Comparison of ENCODE assay signal across 22 mouse cellular contexts in the genomic region with DNA sequence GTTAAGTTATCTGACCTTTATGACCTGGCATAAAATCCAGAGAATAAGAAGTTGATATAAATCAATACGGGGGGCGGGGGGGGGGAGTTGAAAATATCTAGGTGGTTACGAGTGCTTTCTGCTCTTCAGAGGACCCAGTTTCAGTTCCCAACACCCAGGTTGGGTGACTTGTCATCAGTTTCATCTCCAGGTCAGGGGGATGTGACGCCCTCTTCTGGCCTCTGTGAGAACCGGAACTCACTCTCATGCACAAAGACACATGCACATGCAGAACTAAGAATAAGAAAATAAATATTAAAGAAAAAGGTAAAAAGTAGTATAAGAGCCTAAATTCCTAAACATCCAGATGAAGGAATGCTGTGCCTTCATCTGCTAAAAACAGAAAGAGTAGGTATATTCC.
DNase-seq lines count a peak whose midpoint lies in the region; ATAC-seq and TF ChIP-seq lines count a peak whose summit lies in the region.
"Had no signal": no experiment of that assay in that cellular context is flagged by ENCODE, and none has a peak within 500 bp of the region (broad histone marks: within the 10 kb centered on the region; RNA-seq: fewer than 3 reads in every experiment).

No protein-coding gene starts in this region.

- dilution Hi-C loops in CH12.LX (cut with MboI; ENCODE audit: extremely low pct_ligation_motif_present, extremely low pct_unique_long_range_greater_than_20kb, low sequenced_read_pairs) = no loop called here

- TF ChIP-seq CTCF in liver, embryonic 14.5 days (IDR thresholded peaks at IDR 0.05; ENCODE audit: low read depth) = peak; percentile 48
- TF ChIP-seq CTCF in CH12.LX (conservative IDR thresholded peaks at IDR 0.05 in 1 of 2, IDR thresholded peaks at IDR 0.05 in 1 of 2; ENCODE audit: low read depth in 2 of 2, low read length in 2 of 2) = peak in 1 of 2 experiments; percentile 38; a peak in 2 of 4 replicates

- no peaks in the 10 kb centered on the region for H3K36me3 ChIP-seq in liver, embryonic 14.5 days (replicated peaks; ENCODE audit: control insufficient read depth, insufficient read depth, low read depth)
- H3K36me3 ChIP-seq in liver, embryonic 12.5 days = no peaks in the 10 kb centered on the region
- H3K36me3 ChIP-seq in CH12.LX (replicated peaks in 1 of 2; ENCODE audit: control insufficient read depth in 1 of 2, insufficient read depth in 1 of 2, low read length in 1 of 2) (no peaks in the 10 kb centered on the region), ES-E14 (ENCODE audit: control insufficient read depth, insufficient read depth, low read length, poor library complexity, severe bottlenecking) (no peaks in the 10 kb centered on the region), macrophage (ENCODE audit: inconsistent target) (no peaks in the 10 kb centered on the region)
- H3K36me3 ChIP-seq: forebrain, embryonic 10.5 days; heart, embryonic 13.5 days; limb, embryonic 15.5 days; neural tube, embryonic 15.5 days had no signal

- ATAC-seq in liver, embryonic 14.5 days (ENCODE audit: insufficient read depth) = no peak
- ATAC-seq in liver, embryonic 12.5 days = no peak
- ATAC-seq: activated CD4-positive, CD25-positive, alpha-beta regulatory T cell, adult 4 months; forebrain, postnatal 0 days; midbrain, embryonic 16.5 days had no signal

- H3K4me2 ChIP-seq in liver, embryonic 14.5 days (ENCODE audit: low read depth) = no peak overlapping the region
- H3K4me2 ChIP-seq in liver, embryonic 12.5 days = no peak overlapping the region
- H3K4me2 ChIP-seq in CH12.LX (ENCODE audit: insufficient read depth, low read depth, poor library complexity, severe bottlenecking) = no peak overlapping the region
- H3K4me2 ChIP-seq: heart, embryonic 13.5 days; hindbrain, embryonic 14.5 days; limb, embryonic 15.5 days; neural tube, embryonic 15.5 days had no signal

- WGBS in liver, embryonic 14.5 days (ENCODE audit: insufficient replicate concordance) = 82% methylated on average over 5 of the region's 5 CpGs
- WGBS in liver, embryonic 12.5 days (ENCODE audit: insufficient replicate concordance) = 84% methylated on average over 5 of the region's 5 CpGs
- 93% methylated on average over 5 of the region's 5 CpGs for WGBS in macrophage (ENCODE audit: missing documents)

- no peak overlapping the region for H3K4me3 ChIP-seq in liver, embryonic 14.5 days (ENCODE audit: insufficient read depth in 1 of 2, low read depth in 2 of 2, low read length in 2 of 2)
- H3K4me3 ChIP-seq in liver, embryonic 12.5 days = no peak overlapping the region
- H3K4me3 ChIP-seq in CH12.LX (replicated peaks in 1 of 3; ENCODE audit: low read depth in 2 of 3, low read length in 2 of 3, poor library complexity in 1 of 3) = no peak overlapping the region
- no peak overlapping the region for H3K4me3 ChIP-seq in ES-E14 (ENCODE audit: insufficient read depth in 1 of 2, low read depth in 1 of 2, low read length in 2 of 2, poor library complexity in 1 of 2, severe bottlenecking in 1 of 2)
- H3K4me3 ChIP-seq in macrophage (ENCODE audit: inconsistent target) = no peak overlapping the region
- H3K4me3 ChIP-seq: forebrain, embryonic 10.5 days; heart, embryonic 13.5 days; limb, embryonic 15.5 days; megakaryocyte, embryonic 14.5 days; neural tube, embryonic 15.5 days had no signal

- no peak overlapping the region for H3K9ac ChIP-seq in liver, embryonic 14.5 days (replicated peaks)
- H3K9ac ChIP-seq in liver, embryonic 12.5 days = no peak overlapping the region
- H3K9ac ChIP-seq in CH12.LX (ENCODE audit: insufficient read depth, low read depth) = no peak overlapping the region
- no peak overlapping the region for H3K9ac ChIP-seq in ES-E14 (ENCODE audit: insufficient read depth, low read depth, low read length, poor library complexity, severe bottlenecking)
- H3K9ac ChIP-seq: forebrain, postnatal 0 days; heart, embryonic 13.5 days; hindbrain, embryonic 14.5 days; limb, embryonic 15.5 days; neural tube, embryonic 15.5 days had no signal

- no peaks in the 10 kb centered on the region for H3K4me1 ChIP-seq in liver, embryonic 14.5 days (replicated peaks; ENCODE audit: control insufficient read depth in 2 of 2, insufficient read depth in 2 of 2, low read length in 1 of 2)
- H3K4me1 ChIP-seq in liver, embryonic 12.5 days = 0 out of 2 replicates have a peak, but pooled peaks cover under 1% of the 10 kb centered on the region
- no peaks in the 10 kb centered on the region; a peak in 1 of 4 replicates for H3K4me1 ChIP-seq in CH12.LX (ENCODE audit: control insufficient read depth in 1 of 2, insufficient read depth in 2 of 2)
- peaks cover 2 to 10% of the 10 kb centered on the region in 2 experiments; a peak in 2 of 4 replicates for H3K4me1 ChIP-seq in ES-E14 (ENCODE audit: control insufficient read depth in 2 of 2, insufficient read depth in 2 of 2, low read length in 2 of 2, poor library complexity in 1 of 2)
- H3K4me1 ChIP-seq: forebrain, embryonic 10.5 days; limb, embryonic 15.5 days had no signal

- H3K79me2 ChIP-seq in CH12.LX (replicated peaks; ENCODE audit: control insufficient read depth, extremely low read depth, insufficient read depth, poor library complexity, severe bottlenecking) (no peaks in the 10 kb centered on the region), macrophage (ENCODE audit: inconsistent target) (no peaks in the 10 kb centered on the region)

- H3K27me3 ChIP-seq in liver, embryonic 14.5 days (ENCODE audit: control insufficient read depth, insufficient read depth, low read length) = no peaks in the 10 kb centered on the region
- H3K27me3 ChIP-seq in liver, embryonic 12.5 days (replicated peaks) = no peaks in the 10 kb centered on the region
- no peaks in the 10 kb centered on the region for H3K27me3 ChIP-seq in CH12.LX (replicated peaks)
- H3K27me3 ChIP-seq: heart, embryonic 13.5 days; limb, embryonic 15.5 days; megakaryocyte, embryonic 14.5 days; neural tube, embryonic 15.5 days had no signal

- H3K9me3 ChIP-seq in liver, embryonic 14.5 days (ENCODE audit: control insufficient read depth, low read length) = no peaks in the 10 kb centered on the region
- no peaks in the 10 kb centered on the region for H3K9me3 ChIP-seq in liver, embryonic 12.5 days (replicated peaks)
- no peaks in the 10 kb centered on the region for H3K9me3 ChIP-seq in CH12.LX (replicated peaks; ENCODE audit: low read length)
- no peaks in the 10 kb centered on the region for H3K9me3 ChIP-seq in ES-E14 (ENCODE audit: control insufficient read depth, insufficient read depth, low read depth, low read length)
- H3K9me3 ChIP-seq: forebrain, embryonic 10.5 days; heart, embryonic 13.5 days; limb, embryonic 15.5 days; megakaryocyte, embryonic 14.5 days; neural tube, embryonic 15.5 days had no signal

- DNase-seq in liver, embryonic 14.5 days (ENCODE audit: low read depth in 3 of 3, low spot score in 3 of 3) = no peak
- peak; percentile 16 for DNase-seq in CH12.LX (ENCODE audit: extremely low read depth)
- no peak for DNase-seq in ES-E14 (ENCODE audit: low read depth, low spot score)
- DNase-seq in kidney, adult 9 months = no peak
- no peak for DNase-seq in ovary, adult 18-20 months (ENCODE audit: low spot score)
- DNase-seq: adrenal gland, postnatal 25 days; cerebellum, adult 2 months; cerebellum, postnatal 36 days; forebrain, postnatal 0 days; right cerebral cortex, postnatal 25 days; thymus, postnatal 36 days had no signal

- no peak for TF ChIP-seq EP300 in liver, embryonic 14.5 days (IDR thresholded peaks at IDR 0.05; ENCODE audit: low read depth)
- TF ChIP-seq EP300 in CH12.LX (IDR thresholded peaks at IDR 0.05; ENCODE audit: low read length) = no peak

- peak; percentile 1; the same call in 1 of the 2 replicates for TF ChIP-seq RAD21 in CH12.LX (IDR thresholded peaks at IDR 0.05; ENCODE audit: low read depth, low read length)

- in situ Hi-C loops in CH12.LX (cut with MboI; ENCODE audit: low pct_ligation_motif_present, low pct_unique_long_range_greater_than_20kb, low sequenced_read_pairs) = no loop called here
- in situ Hi-C loops in ES-E14 (cut with MboI; ENCODE audit: low sequenced_read_pairs in 2 of 2, unreplicated experiment in 2 of 2) = no loop called here

- H3K27ac ChIP-seq in liver, embryonic 14.5 days = no peak overlapping the region
- no peak overlapping the region for H3K27ac ChIP-seq in liver, embryonic 12.5 days
- H3K27ac ChIP-seq in CH12.LX (ENCODE audit: insufficient read depth, low read depth) (no peak overlapping the region), ES-E14 (ENCODE audit: insufficient read depth, low read depth, low read length, poor library complexity, severe bottlenecking) (no peak overlapping the region), macrophage (peak overlapping the region; percentile 40)
- H3K27ac ChIP-seq: forebrain, embryonic 10.5 days; heart, embryonic 13.5 days; hindbrain, embryonic 14.5 days; kidney, postnatal 0 days; limb, embryonic 15.5 days; neural tube, embryonic 15.5 days had no signal

- TF ChIP-seq POLR2A in CH12.LX (IDR thresholded peaks at IDR 0.05; ENCODE audit: low read depth, low read length) = no peak

TF ChIP-seq in CH12.LX, 34 proteins besides CTCF, POLR2A, EP300 and RAD21:
- TF ChIP-seq KAT2A (IDR thresholded peaks at IDR 0.05; ENCODE audit: insufficient replicate concordance, low read length) (no peak), SMC3 (IDR thresholded peaks at IDR 0.05; ENCODE audit: low read depth, low read length) (peak; percentile 35; the same call in 1 of the 2 replicates), PAX5 (IDR thresholded peaks at IDR 0.05; ENCODE audit: low read length) (no peak), SIN3A (IDR thresholded peaks at IDR 0.05; ENCODE audit: low read length) (no peak), IRF4 (IDR thresholded peaks at IDR 0.05; ENCODE audit: low read depth, low read length) (no peak), MAZ (IDR thresholded peaks at IDR 0.05; ENCODE audit: low read depth, low read length) (no peak)

TF ChIP-seq in ES-E14, 5 proteins besides CTCF, POLR2A, EP300 and RAD21:
- TF ChIP-seq HCFC1 (IDR thresholded peaks at IDR 0.05; ENCODE audit: borderline replicate concordance, insufficient read depth, low read length) = no peak
- no peak for TF ChIP-seq CHD2 (IDR thresholded peaks at IDR 0.05; ENCODE audit: low read depth, low read length)
- no peak for TF ChIP-seq ZNF384 (IDR thresholded peaks at IDR 0.05; ENCODE audit: low read depth, low read length)
- no peak for TF ChIP-seq MAFK (IDR thresholded peaks at IDR 0.05; ENCODE audit: insufficient read depth, low read depth, low read length)
- peak; percentile 34; the same call in 1 of the 2 replicates for TF ChIP-seq ZC3H11A (IDR thresholded peaks at IDR 0.05; ENCODE audit: borderline replicate concordance, low read depth, low read length)
